Mouse (Mus musculus): ENCODE data around the gene Naa80. TPM values are rescaled to one million over a fixed set of nuclear protein-coding genes. Genes with fewer than 3 reads are reported as not detected.
A peak's percentile ranks its signal among the peaks of the same experiment; 100 is the strongest.

Naa80 gene
- total and polyA plus RNA-seq, 2 experiments from 2014 or later = 19.4 to 32.8 TPM

GRCm38 (mm10) chr9:107586504-107586903 lies 7.8 kb downstream of the Naa80 start:
- peaks cover 9% of the 10 kb centered on the region; the same call in 1 of the 2 replicates for H3K4me1 ChIP-seq (ENCODE audit: insufficient read depth, low read length)
- H3K27me3 ChIP-seq (ENCODE audit: insufficient read depth, low read length) = no peaks in the 10 kb centered on the region
- DNase-seq (ENCODE audit: low spot score) (no peak), ATAC-seq (no peak)
- 89% methylated on average over 5 of the region's 5 CpGs for WGBS
- no peak for TF ChIP-seq CTCF (IDR thresholded peaks at IDR 0.05; ENCODE audit: low read depth)
- peaks cover 24% of the 10 kb centered on the region for H3K36me3 ChIP-seq (ENCODE audit: insufficient read depth, low read length)
- H3K9ac ChIP-seq (replicated peaks; ENCODE audit: low read length) = no peak overlapping the region
- H3K4me2 ChIP-seq (ENCODE audit: low read depth, low read length) = no peak overlapping the region
- no peaks in the 10 kb centered on the region for H3K9me3 ChIP-seq (ENCODE audit: low read length)
- no peak overlapping the region for H3K27ac ChIP-seq
- H3K4me3 ChIP-seq (ENCODE audit: low read length) = no peak overlapping the region

- peak within 1 kb of the TSS; percentile 64 for H3K4me3 ChIP-seq (ENCODE audit: low read length)
- H3K4me1 ChIP-seq (ENCODE audit: insufficient read depth, low read length) = peaks cover 9% of the 10 kb centered on the region; the same call in 1 of the 2 replicates
- ATAC-seq (peak; percentile 98), DNase-seq (ENCODE audit: low spot score) (peak; percentile 99)
- peak within 1 kb of the TSS; percentile 91 for H3K4me2 ChIP-seq (ENCODE audit: low read depth, low read length)
- 15% methylated on average over 46 of the region's 46 CpGs for WGBS
- no peak within 1 kb of the TSS; the same call in 1 of the 2 replicates for H3K27ac ChIP-seq
- H3K36me3 ChIP-seq (ENCODE audit: insufficient read depth, low read length) = peaks cover 27% of the 10 kb centered on the region
- no peaks in the 10 kb centered on the region for H3K9me3 ChIP-seq (ENCODE audit: low read length)
- H3K9ac ChIP-seq (replicated peaks; ENCODE audit: low read length) = peak within 1 kb of the TSS; percentile 49
- no peaks in the 10 kb centered on the region for H3K27me3 ChIP-seq (ENCODE audit: insufficient read depth, low read length)
- no peak for TF ChIP-seq CTCF (IDR thresholded peaks at IDR 0.05; ENCODE audit: low read depth)
Observed at GRCm38 (mm10) chr9:107586974-107587832, 8.5 kb downstream of the Naa80 start, which contains the start of gene Ifrd2. Ifrd2 (plus strand) TSS chr9:107587642.

GRCm38 (mm10) chr9:107587833-107588639 lies 9.3 kb downstream of the Naa80 start:
- peaks cover 9% of the 10 kb centered on the region; the same call in 1 of the 2 replicates for H3K4me1 ChIP-seq (ENCODE audit: insufficient read depth, low read length)
- DNase-seq (ENCODE audit: low spot score) = peak; percentile 63
- peak overlapping the region; percentile 91 for H3K4me2 ChIP-seq (ENCODE audit: low read depth, low read length)
- H3K27ac ChIP-seq = no peak overlapping the region; the same call in 1 of the 2 replicates
- H3K27me3 ChIP-seq (ENCODE audit: insufficient read depth, low read length) = no peaks in the 10 kb centered on the region
- WGBS = 6% methylated on average over 33 of the region's 33 CpGs
- TF ChIP-seq CTCF (IDR thresholded peaks at IDR 0.05; ENCODE audit: low read depth) = no peak
- ATAC-seq = no peak
- no peaks in the 10 kb centered on the region for H3K9me3 ChIP-seq (ENCODE audit: low read length)
- peak overlapping the region; percentile 49 for H3K9ac ChIP-seq (replicated peaks; ENCODE audit: low read length)
- peak overlapping the region; percentile 64 for H3K4me3 ChIP-seq (ENCODE audit: low read length)
- peaks cover 25% of the 10 kb centered on the region for H3K36me3 ChIP-seq (ENCODE audit: insufficient read depth, low read length)

GRCm38 (mm10) chr9:107590058-107590772 lies 11.5 kb downstream of the Naa80 start:
- TF ChIP-seq CTCF (IDR thresholded peaks at IDR 0.05; ENCODE audit: low read depth) = no peak
- DNase-seq (ENCODE audit: low spot score) (no peak), ATAC-seq (no peak)
- H3K9me3 ChIP-seq (ENCODE audit: low read length) = no peaks in the 10 kb centered on the region
- peaks cover 9% of the 10 kb centered on the region; the same call in 1 of the 2 replicates for H3K4me1 ChIP-seq (ENCODE audit: insufficient read depth, low read length)
- no peak overlapping the region for H3K4me2 ChIP-seq (ENCODE audit: low read depth, low read length)
- 88% methylated on average over 25 of the region's 25 CpGs for WGBS
- H3K27ac ChIP-seq = no peak overlapping the region
- H3K9ac ChIP-seq (replicated peaks; ENCODE audit: low read length) = no peak overlapping the region
- H3K4me3 ChIP-seq (ENCODE audit: low read length) = no peak overlapping the region
- no peaks in the 10 kb centered on the region for H3K27me3 ChIP-seq (ENCODE audit: insufficient read depth, low read length)
- H3K36me3 ChIP-seq (ENCODE audit: insufficient read depth, low read length) = peaks cover 26% of the 10 kb centered on the region

- no peak for DNase-seq (ENCODE audit: low spot score)
- ATAC-seq = no peak
- 98% methylated on average over 6 of the region's 6 CpGs for WGBS
- Histone ChIP-seq H3K9me3 (ENCODE audit: low read length) (no peaks in the 10 kb centered on the region), H3K36me3 (ENCODE audit: insufficient read depth, low read length) (peaks cover 26% of the 10 kb centered on the region), H3K27me3 (ENCODE audit: insufficient read depth, low read length) (no peaks in the 10 kb centered on the region), H3K4me2 (ENCODE audit: low read depth, low read length) (no peak overlapping the region), H3K27ac (no peak overlapping the region), H3K9ac (replicated peaks; ENCODE audit: low read length) (no peak overlapping the region), H3K4me1 (ENCODE audit: insufficient read depth, low read length) (peaks cover 9% of the 10 kb centered on the region; the same call in 1 of the 2 replicates), H3K4me3 (ENCODE audit: low read length) (no peak overlapping the region)
- no peak for TF ChIP-seq CTCF (IDR thresholded peaks at IDR 0.05; ENCODE audit: low read depth)
Observed at GRCm38 (mm10) chr9:107590773-107591060, 12.0 kb downstream of the Naa80 start.
